Mouse (Mus musculus) MEL (cell line): ENCODE measurements around the gene Gipc2. TPM values are rescaled to one million over a fixed set of nuclear protein-coding genes. Genes with fewer than 3 reads are reported as not detected.
A peak's percentile ranks its signal among the peaks of the same experiment; 100 is the strongest.

Experiments
- DNase-seq: peaks from one replicate; pipeline ENCODE4 v3.0.0; 2011; ENCODE audit warnings: low read depth, low spot score
- H3K27ac ChIP-seq: 2 replicates; pipeline ENCODE4 v1.5.1; 2012; ENCODE audit warnings: low read depth, mild to moderate bottlenecking, control low read depth, low read length, moderate library complexity; ENCODE audit not compliant: control insufficient read depth
- H3K27me3 ChIP-seq, 2 experiments: fragments of 150-350 bp in 1 of 2; sonication (generic) in 1 of 2; 2 replicates each; pipeline ENCODE4 v1.6.1; 2012; ENCODE audit warnings: low read length in 2 of 2, mild to moderate bottlenecking in 2 of 2, improper control_type of control experiment in 1 of 2, moderate library complexity in 1 of 2; ENCODE audit not compliant: insufficient read depth in 2 of 2, control insufficient read depth in 1 of 2
- H3K36me3 ChIP-seq, 2 experiments: 2 replicates each; pipeline ENCODE4 v1.6.1; 2012 to 2014; ENCODE audit warnings: low read length in 2 of 2, improper control_type of control experiment in 1 of 2, inconsistent platforms in 1 of 2, mild to moderate bottlenecking in 1 of 2; ENCODE audit not compliant: insufficient read depth in 2 of 2, control insufficient read depth in 1 of 2
- H3K4me1 ChIP-seq, 2 experiments: fragments of 150-350 bp in 1 of 2; sonication (generic) in 1 of 2; 2 replicates each; pipeline ENCODE4 v1.6.1; 2012; ENCODE audit warnings: low read length in 2 of 2, improper control_type of control experiment in 1 of 2, mild to moderate bottlenecking in 1 of 2; ENCODE audit not compliant: insufficient read depth in 2 of 2, control insufficient read depth in 1 of 2
- H3K4me3 ChIP-seq, 2 experiments: fragments of 150-350 bp in 1 of 2; sonication (generic) in 1 of 2; 2 replicates each; pipeline ENCODE4 v1.5.1; 2012; ENCODE audit warnings: low read depth in 2 of 2, low read length in 2 of 2, mild to moderate bottlenecking in 2 of 2, moderate library complexity in 2 of 2, control low read depth in 1 of 2, improper control_type of control experiment in 1 of 2; ENCODE audit not compliant: control insufficient read depth in 1 of 2, insufficient read depth in 1 of 2
- H3K79me2 ChIP-seq: 2 replicates; pipeline ENCODE4 v1.6.1; 2012; ENCODE audit warnings: mild to moderate bottlenecking, low read length, moderate library complexity; ENCODE audit not compliant: control insufficient read depth, poor library complexity, insufficient read depth
- H3K9ac ChIP-seq: 2 replicates; pipeline ENCODE4 v1.6.1; 2012; ENCODE audit warnings: low read depth, mild to moderate bottlenecking, control low read depth, low read length, moderate library complexity; ENCODE audit not compliant: control insufficient read depth, poor library complexity, severe bottlenecking
- H3K9me3 ChIP-seq: fragments of 150-350 bp; sonication (generic); replicated peaks from 2 replicates; pipeline ENCODE4 v1.6.1; 2012; ENCODE audit warnings: mild to moderate bottlenecking, low read length, improper control_type of control experiment, moderate library complexity; ENCODE audit not compliant: insufficient read depth
- BHLHE40 ChIP-seq: IDR thresholded peaks from 2 replicates; pipeline ENCODE4 v1.6.1; 2012; ENCODE audit warnings: low read depth, mild to moderate bottlenecking, inconsistent platforms, low read length, improper control_type of control experiment, borderline replicate concordance
- CTCF ChIP-seq, 3 experiments: IDR thresholded peaks in 2 of 3; conservative IDR thresholded peaks in 1 of 3; 2 replicates each; pipeline ENCODE4 v1.5.1; 2011 to 2012; ENCODE audit warnings: low read length in 3 of 3, low read depth in 2 of 3, mild to moderate bottlenecking in 2 of 3, improper control_type of control experiment in 1 of 3, inconsistent platforms in 1 of 3, mixed read lengths in 1 of 3, moderate library complexity in 1 of 3; ENCODE audit not compliant: control insufficient read depth in 1 of 3, insufficient read depth in 1 of 3, poor library complexity in 1 of 3, severe bottlenecking in 1 of 3
- E2F4 ChIP-seq: IDR thresholded peaks from 2 replicates; pipeline ENCODE4 v1.6.1; 2011; ENCODE audit warnings: low read depth, low read length, improper control_type of control experiment, borderline replicate concordance
- EP300 ChIP-seq, 2 experiments: IDR thresholded peaks; 2 replicates each; pipeline ENCODE4 v1.6.1; 2011; ENCODE audit warnings: improper control_type of control experiment in 2 of 2, low read length in 2 of 2, low read depth in 1 of 2, mild to moderate bottlenecking in 1 of 2
- HCFC1 ChIP-seq: IDR thresholded peaks from 2 replicates; pipeline ENCODE4 v1.6.1; 2012; ENCODE audit warnings: low read depth, mild to moderate bottlenecking, inconsistent platforms, low read length, improper control_type of control experiment, moderate library complexity
- KAT2A ChIP-seq: conservative IDR thresholded peaks from 2 replicates; pipeline ENCODE4 v1.6.1; 2012; ENCODE audit warnings: low read depth, low read length, improper control_type of control experiment, inconsistent platforms
- MAFK ChIP-seq: IDR thresholded peaks from 2 replicates; pipeline ENCODE4 v1.6.1; 2011; ENCODE audit warnings: low read depth, mild to moderate bottlenecking, low read length, improper control_type of control experiment, borderline replicate concordance
- MAX ChIP-seq: IDR thresholded peaks from 2 replicates; pipeline ENCODE4 v1.6.1; 2011; ENCODE audit warnings: low read length, improper control_type of control experiment
- MAZ ChIP-seq: IDR thresholded peaks from 2 replicates; pipeline ENCODE4 v1.6.1; 2012; ENCODE audit warnings: low read depth, mild to moderate bottlenecking, inconsistent platforms, low read length, improper control_type of control experiment
- MXI1 ChIP-seq: IDR thresholded peaks from 2 replicates; pipeline ENCODE4 v1.6.1; 2011; ENCODE audit warnings: mild to moderate bottlenecking, low read depth, low read length, improper control_type of control experiment
- POLR2AphosphoS5 ChIP-seq: IDR thresholded peaks from 2 replicates; pipeline ENCODE4 v1.6.1; 2012; ENCODE audit warnings: low read depth, borderline replicate concordance, mild to moderate bottlenecking, inconsistent platforms, low read length, moderate library complexity, mixed read lengths
- RCOR1 ChIP-seq: IDR thresholded peaks from 2 replicates; pipeline ENCODE4 v1.6.1; 2012; ENCODE audit warnings: low read depth, mild to moderate bottlenecking, inconsistent platforms, low read length, improper control_type of control experiment
- SIN3A ChIP-seq: IDR thresholded peaks from 2 replicates; pipeline ENCODE4 v1.6.1; 2012; ENCODE audit warnings: low read length, improper control_type of control experiment, inconsistent platforms
- TAL1 ChIP-seq: IDR thresholded peaks from 2 replicates; pipeline ENCODE4 v1.6.1; 2012; ENCODE audit warnings: mild to moderate bottlenecking, inconsistent platforms, low read length, moderate library complexity, mixed read lengths
- TBP ChIP-seq: IDR thresholded peaks from 2 replicates; pipeline ENCODE4 v1.8.0; 2011; ENCODE audit warnings: low read depth, low read length, improper control_type of control experiment
- TCF12 ChIP-seq: IDR thresholded peaks from 2 replicates; pipeline ENCODE4 v1.6.1; 2014; ENCODE audit warnings: low read depth, mild to moderate bottlenecking, inconsistent platforms, low read length, improper control_type of control experiment, moderate library complexity
- UBTF ChIP-seq: IDR thresholded peaks from 2 replicates; pipeline ENCODE4 v1.6.1; 2012; ENCODE audit warnings: low read depth, mild to moderate bottlenecking, inconsistent platforms, low read length, improper control_type of control experiment, moderate library complexity, borderline replicate concordance; ENCODE audit not compliant: insufficient read depth
- ZC3H11A ChIP-seq: IDR thresholded peaks from 2 replicates; pipeline ENCODE4 v1.6.1; 2012; ENCODE audit warnings: low read depth, mild to moderate bottlenecking, inconsistent platforms, low read length, improper control_type of control experiment
- ZKSCAN1 ChIP-seq: IDR thresholded peaks from 2 replicates; pipeline ENCODE4 v1.6.1; 2012; ENCODE audit warnings: low read depth, mild to moderate bottlenecking, inconsistent platforms, low read length, improper control_type of control experiment, moderate library complexity
- polyA plus RNA-seq, 2 experiments: library from polyadenylated mRNA; stranded (reverse) in 1 of 2; unstranded in 1 of 2; fragments of >175 nt in 1 of 2; fragments of >200 nt in 1 of 2; gene quantifications; 2 replicates each; pipeline versions ENCODE4 v1.2.1 to v1.2.4; 2012; ENCODE audit warnings: low replicate concordance in 2 of 2, low read depth in 1 of 2; ENCODE audit not compliant: insufficient read length in 2 of 2, insufficient read depth in 1 of 2, missing spikeins in 1 of 2
- total RNA-seq: library from RNA; depleted of rRNA; stranded (reverse); fragments of 300-350 nt; gene quantifications from 2 replicates; pipeline ENCODE4 v1.2.3, GENCODE M21; 2012; rRNA removed

The Gipc2 gene
- 0.27 and 0.62 TPM in 2 replicates for total RNA-seq
- under 1 TPM in 1 of 2 experiments, not detected in 1; 0.78 TPM for polyA plus RNA-seq

- Histone ChIP-seq H3K27me3 (no peaks in the 10 kb centered on the region), H3K9me3 (no peaks in the 10 kb centered on the region), H3K4me3 (no peak within 1 kb of the TSS), H3K79me2 (no peaks in the 10 kb centered on the region), H3K36me3 (peaks cover 0 to 9% of the 10 kb centered on the region in 2 experiments; a peak in 2 of 4 replicates), H3K4me1 (peaks cover 6% of the 10 kb centered on the region in 2 experiments), H3K9ac (no peak within 1 kb of the TSS), H3K27ac (no peak within 1 kb of the TSS)
- no peak for DNase-seq
- TF ChIP-seq ZKSCAN1 (no peak), MAX (no peak), TCF12 (no peak), CTCF (IDR thresholded peaks at IDR 0.05 in 2 of 3, conservative IDR thresholded peaks at IDR 0.05 in 1 of 3; ENCODE audit: control insufficient read depth in 1 of 3, insufficient read depth in 1 of 3, low read depth in 2 of 3, low read length in 3 of 3, poor library complexity in 1 of 3, severe bottlenecking in 1 of 3) (no peak), EP300 (IDR thresholded peaks at IDR 0.05; ENCODE audit: low read depth in 1 of 2, low read length in 2 of 2) (no peak), TBP (no peak), POLR2AphosphoS5 (no peak), E2F4 (no peak), UBTF (no peak), MAFK (no peak), TAL1 (no peak)
These were observed at the start of gene Gipc2 for GRCm38 (mm10) chr3:152166099-152166423. Gene Gipc2, minus strand, starts transcription at chr3:152166230.

GRCm38 (mm10) chr3:152213416-152213815, 47.4 kb upstream of the Gipc2 start:
- peak; percentile 59 for DNase-seq
- no peak overlapping the region for H3K27ac ChIP-seq
- peak overlapping the region; percentile 31 to 96; a peak in 2 of 4 replicates for H3K4me3 ChIP-seq
- H3K9me3 ChIP-seq: no peaks in the 10 kb centered on the region
- H3K9ac ChIP-seq: peak overlapping the region; percentile 45
- peaks cover 6 to 11% of the 10 kb centered on the region in 2 experiments for H3K4me1 ChIP-seq
- H3K36me3 ChIP-seq: peaks cover 38 to 51% of the 10 kb centered on the region in 2 experiments
- no peaks in the 10 kb centered on the region for H3K27me3 ChIP-seq
- peaks cover 67% of the 10 kb centered on the region for H3K79me2 ChIP-seq
- TF ChIP-seq SIN3A (peak; percentile 37), ZC3H11A (no peak), HCFC1 (no peak), KAT2A (no peak), BHLHE40 (no peak), MAZ (no peak), MXI1 (0 out of 2 replicates have a peak, but pooled peaks have one; percentile 3), RCOR1 (peak; percentile 44; the same call in 1 of the 2 replicates)
